Mouse (Mus musculus): Measurements from ENCODE around the gene Mxi1.
A peak's percentile ranks its signal among the peaks of the same experiment; 100 is the strongest.

Gene Mxi1

GRCm38 (mm10) chr19:53310348-53310747, at the start of gene Mxi1:
TSS of gene Mxi1 (plus strand) at chr19:53310518.
- DNase-seq (ENCODE audit: low spot score): peak; percentile 80

GRCm38 (mm10) chr19:53260828-53261227, 49.5 kb upstream of the Mxi1 start:
- no peak for DNase-seq (ENCODE audit: low spot score)

- no peak for DNase-seq (ENCODE audit: low spot score)
Measured at GRCm38 (mm10) chr19:53262061-53262460, 48.3 kb upstream of the Mxi1 start.

GRCm38 (mm10) chr19:53263859-53264733, 46.2 kb upstream of the Mxi1 start:
- DNase-seq (ENCODE audit: low spot score): no peak

- no peak for DNase-seq (ENCODE audit: low spot score)
Measured at GRCm38 (mm10) chr19:53264821-53265727, 45.2 kb upstream of the Mxi1 start.

GRCm38 (mm10) chr19:53267305-53267704, 43.0 kb upstream of the Mxi1 start:
- no peak for DNase-seq (ENCODE audit: low spot score)

- no peak for DNase-seq (ENCODE audit: low spot score)
Measured at GRCm38 (mm10) chr19:53273055-53273722, 37.1 kb upstream of the Mxi1 start.

- DNase-seq (ENCODE audit: low spot score): no peak
Measured at GRCm38 (mm10) chr19:53273781-53274428, 36.4 kb upstream of the Mxi1 start.

- no peak for DNase-seq (ENCODE audit: low spot score)
Measured at GRCm38 (mm10) chr19:53275204-53275603, 35.1 kb upstream of the Mxi1 start.

- DNase-seq (ENCODE audit: low spot score): no peak
Measured at GRCm38 (mm10) chr19:53276902-53277707, 33.2 kb upstream of the Mxi1 start.

GRCm38 (mm10) chr19:53278491-53279415, 31.6 kb upstream of the Mxi1 start:
- no peak for DNase-seq (ENCODE audit: low spot score)

- DNase-seq (ENCODE audit: low spot score): no peak
Measured at GRCm38 (mm10) chr19:53280254-53280653, 30.1 kb upstream of the Mxi1 start.

- no peak for DNase-seq (ENCODE audit: low spot score)
Measured at GRCm38 (mm10) chr19:53282571-53282970, 27.7 kb upstream of the Mxi1 start.

GRCm38 (mm10) chr19:53283742-53284141, 26.6 kb upstream of the Mxi1 start:
- no peak for DNase-seq (ENCODE audit: low spot score)

GRCm38 (mm10) chr19:53284268-53285208, 25.8 kb upstream of the Mxi1 start:
- DNase-seq (ENCODE audit: low spot score): no peak

- no peak for DNase-seq (ENCODE audit: low spot score)
Measured at GRCm38 (mm10) chr19:53296331-53297254, 13.7 kb upstream of the Mxi1 start.

GRCm38 (mm10) chr19:53299156-53299828, 11.0 kb upstream of the Mxi1 start:
- no peak for DNase-seq (ENCODE audit: low spot score)
